Mouse (Mus musculus): Measurements from ENCODE around the gene Cradd. TPM values are rescaled to one million over a fixed set of nuclear protein-coding genes. Genes with fewer than 3 reads are reported as not detected.

Gene Cradd
- polyA plus RNA-seq (2015; fragmentation: Nextera tagmentation; extraction: Ambion mirVana), result 5.1 and 7.2 TPM in 2 replicates

DNA sequence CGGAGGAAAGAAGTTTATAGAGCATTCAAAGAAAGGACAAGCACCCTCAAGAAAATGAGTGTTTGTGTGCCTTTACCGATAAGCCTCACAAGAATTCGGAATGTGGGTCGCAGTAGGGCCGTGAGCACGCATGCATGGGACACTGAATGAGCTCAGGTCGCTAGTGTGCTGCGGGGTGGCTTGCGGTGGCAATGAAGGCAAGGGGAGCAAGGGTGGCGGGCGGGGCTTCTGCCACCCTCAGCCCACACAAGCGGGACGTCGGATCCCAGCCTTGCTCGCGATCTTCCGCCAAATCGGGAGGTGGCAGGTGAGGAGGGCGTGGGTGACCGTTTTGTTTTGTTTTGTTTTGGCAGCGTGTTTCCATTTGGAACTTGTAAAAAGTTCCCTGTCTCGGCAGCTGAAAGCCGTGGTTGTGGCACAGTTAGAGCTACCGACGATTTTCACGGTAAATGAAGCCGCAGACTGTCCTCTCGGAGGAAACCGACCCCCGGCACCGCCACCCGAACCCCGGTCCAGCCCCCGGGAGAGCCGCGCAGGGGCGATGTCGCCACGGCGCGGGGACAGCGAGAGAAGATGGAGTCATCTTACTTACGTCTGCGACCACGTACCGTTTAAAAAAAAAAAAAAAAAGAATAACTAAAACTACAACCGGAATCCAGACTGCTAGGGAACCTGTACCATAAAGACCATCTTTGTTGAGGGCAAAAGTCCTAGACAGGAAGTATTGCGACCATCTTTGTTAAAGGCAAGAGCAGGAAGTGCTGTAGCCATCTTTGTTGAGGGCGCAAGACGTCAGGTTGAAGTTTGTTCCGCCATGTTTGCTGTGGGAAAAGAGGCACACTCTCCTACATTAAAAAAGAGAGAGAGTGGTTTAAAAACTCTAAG lies at the start of gene Cradd:
Gene Cradd (minus strand): TSS at position 741 of the 885 bp plus-strand sequence.

Other genes starting within 250 kb of the Cradd start
- gene Socs2, start 93.0 kb upstream of the Cradd start, polyA plus RNA-seq (2015; fragmentation: Nextera tagmentation; extraction: Ambion mirVana), result 30.1 and 43.4 TPM in 2 replicates
- 174 and 191 TPM in 2 replicates for gene Mrpl42, start 177.8 kb upstream of the Cradd start, polyA plus RNA-seq (2015; fragmentation: Nextera tagmentation; extraction: Ambion mirVana)
- gene Ube2n, start 191.0 kb upstream of the Cradd start, polyA plus RNA-seq (2015; fragmentation: Nextera tagmentation; extraction: Ambion mirVana), result 153 and 162 TPM in 2 replicates
- gene Nudt4, start 240.0 kb upstream of the Cradd start, polyA plus RNA-seq (2015; fragmentation: Nextera tagmentation; extraction: Ambion mirVana), result 83.8 and 96.6 TPM in 2 replicates